Mouse (Mus musculus) pancreas, adult 10 weeks (tissue): ENCODE data around the gene Mmp8. TPM values are rescaled to one million over a fixed set of nuclear protein-coding genes. Genes with fewer than 3 reads are reported as not detected.

Source experiments
- polyA plus RNA-seq: library from polyadenylated mRNA; stranded (reverse); fragments of 350-450 nt; fragmentation: Illumina TruSeq; extraction: RNeasy Lipid Tissue Mini Kit (QIAGEN cat#74804); gene quantifications from one replicate; pipeline ENCODE4 v1.2.3, GENCODE M21; 2015; ENCODE audit warnings: low read depth, low replicate concordance; ENCODE audit not compliant: insufficient read depth

Mmp8 gene
- polyA plus RNA-seq: not detected

DNA sequence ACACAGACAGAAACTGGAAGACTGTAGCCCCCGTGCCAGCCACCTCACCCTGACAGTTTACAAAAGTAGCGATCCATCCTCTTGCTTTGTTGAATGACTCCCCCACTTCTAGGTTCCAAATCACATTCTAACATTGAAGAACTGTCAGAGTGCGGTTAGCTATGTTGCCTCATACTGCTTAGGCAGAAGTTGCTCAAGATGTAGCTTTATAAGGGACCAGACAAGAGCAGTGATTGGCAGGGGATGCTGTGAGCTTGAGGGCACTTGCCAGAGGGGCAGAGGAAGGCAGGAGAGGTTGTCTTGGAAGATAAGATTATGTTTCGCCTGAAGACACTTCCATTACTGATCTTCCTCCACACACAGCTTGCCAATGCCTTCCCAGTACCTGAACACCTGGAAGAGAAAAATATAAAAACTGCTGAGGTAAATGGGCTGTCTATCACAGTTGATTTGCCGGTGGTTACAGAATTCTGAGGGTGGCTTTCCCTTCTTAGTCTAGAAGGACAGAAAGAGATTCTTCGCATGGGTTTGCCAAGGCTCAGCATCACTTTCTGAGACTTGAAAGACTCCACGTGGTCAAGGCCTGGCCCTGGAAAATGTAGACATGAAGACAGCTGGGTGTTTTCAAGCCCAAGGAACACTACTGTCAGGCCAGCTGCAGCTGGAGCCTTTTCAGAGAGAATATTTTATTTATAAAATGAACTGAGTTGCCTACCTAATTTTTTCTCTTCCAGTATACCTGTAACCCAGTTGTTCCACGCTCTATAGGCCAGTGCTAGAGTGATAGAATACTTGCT, at the start of gene Mmp8:
Mmp8 (plus strand) TSS at position 236 of the 797 bp plus-strand sequence.

DNA sequence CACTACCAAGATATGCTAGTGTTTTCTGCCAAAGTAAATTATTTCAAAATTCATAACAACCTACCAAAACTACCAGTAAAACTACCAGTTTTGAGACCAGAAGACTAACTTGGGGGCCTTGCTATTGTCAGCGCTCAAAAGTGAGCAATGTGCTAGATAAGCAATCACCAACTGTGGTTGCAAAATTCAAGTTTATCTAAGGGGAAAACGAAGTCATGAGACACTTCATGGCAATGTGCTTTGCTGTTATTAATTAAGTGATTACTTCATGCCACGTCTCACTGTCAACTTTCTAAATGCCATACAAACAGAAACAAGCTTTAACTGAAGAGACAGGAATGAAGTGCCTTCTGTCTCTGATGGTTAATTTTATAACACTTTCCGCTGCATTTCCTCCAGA, 12.9 kb downstream of the Mmp8 start, which contains the start of gene Mmp27:
Mmp27 (plus strand) TSS at position 235 of the 400 bp plus-strand sequence.

Other genes starting within 250 kb of the Mmp8 start
- gene Mmp12, start 214.1 kb upstream of the Mmp8 start, polyA plus RNA-seq: not detected
- gene Mmp1b, start 170.4 kb upstream of the Mmp8 start, polyA plus RNA-seq: not detected
- gene Mmp3, start 112.6 kb upstream of the Mmp8 start, polyA plus RNA-seq: 3.4 TPM
- not detected for gene Mmp10, start 56.1 kb upstream of the Mmp8 start, polyA plus RNA-seq
- gene Mmp27, start 12.9 kb downstream of the Mmp8 start, polyA plus RNA-seq: not detected
- gene Mmp20, start 69.8 kb downstream of the Mmp8 start, polyA plus RNA-seq: not detected
- gene Mmp7, start 133.6 kb downstream of the Mmp8 start, polyA plus RNA-seq: 1.4 TPM
- 11.1 TPM for gene Tmem123, start 205.6 kb downstream of the Mmp8 start, polyA plus RNA-seq